Mouse (Mus musculus) limb, embryonic 11.5 days (tissue): Measurements from ENCODE around the gene Elob. TPM values are rescaled to one million over a fixed set of nuclear protein-coding genes. Genes with fewer than 3 reads are reported as not detected.

ENCODE experiments used
- ATAC-seq: fragments of 200-750 bp; cut with Nextera tagmentation; 2 replicates; pipeline ENCODE4 v1.8.0; 2017; ENCODE audit warnings: low read depth; ENCODE audit not compliant: insufficient number of reproducible peaks, low FRiP score, low TSS enrichment
- DNase-seq: peaks from one replicate; pipeline ENCODE4 v3.0.0-alpha.2; 2015; ENCODE audit warnings: low spot score
- H3K27ac ChIP-seq: fragments of 300-500 bp; sonication (generic); replicated peaks from 2 replicates; pipeline ENCODE4 v1.5.1; 2014; ENCODE audit warnings: low read depth, mild to moderate bottlenecking, low read length
- H3K27me3 ChIP-seq: fragments of 300-500 bp; sonication (generic); 2 replicates; pipeline ENCODE4 v1.6.1; 2014; ENCODE audit warnings: mild to moderate bottlenecking, low read length, mixed read lengths; ENCODE audit not compliant: control insufficient read depth, insufficient read depth
- H3K36me3 ChIP-seq: fragments of 300-500 bp; sonication (generic); 2 replicates; pipeline ENCODE4 v1.6.1; 2014; ENCODE audit warnings: mild to moderate bottlenecking, low read length, moderate library complexity, mixed read lengths; ENCODE audit not compliant: control insufficient read depth, insufficient read depth
- H3K4me1 ChIP-seq: fragments of 300-500 bp; sonication (generic); 2 replicates; pipeline ENCODE4 v1.6.1; 2014; ENCODE audit warnings: low read length, mixed read lengths; ENCODE audit not compliant: control insufficient read depth, insufficient read depth
- H3K4me2 ChIP-seq: fragments of 300-500 bp; sonication (generic); 2 replicates; pipeline ENCODE4 v1.6.1; 2014; ENCODE audit warnings: low read depth, mild to moderate bottlenecking, moderate library complexity; ENCODE audit not compliant: severe bottlenecking
- H3K4me3 ChIP-seq: fragments of 300-500 bp; sonication (generic); 2 replicates; pipeline ENCODE4 v1.5.1; 2014; ENCODE audit warnings: low read depth, low read length
- H3K9ac ChIP-seq: fragments of 300-500 bp; sonication (generic); 2 replicates; pipeline ENCODE4 v1.6.1; 2014; ENCODE audit warnings: mild to moderate bottlenecking, low read length
- H3K9me3 ChIP-seq: fragments of 300-500 bp; sonication (generic); 2 replicates; pipeline ENCODE4 v1.6.1; 2016; ENCODE audit warnings: low read length; ENCODE audit not compliant: control insufficient read depth
- WGBS: fragments of 180-500 bp; shearing (Covaris S2); extraction: QIAGEN DNeasy Blood & Tissue Kit; methylation state at CpG from one replicate; pipeline ENCODE4 v1.1.7; 2014; 5-methylcytosine and 5-hydroxymethylcytosine counted together
- polyA plus RNA-seq: library from polyadenylated mRNA; unstranded; fragments of >200 nt; fragmentation: Nextera tagmentation; extraction: Ambion mirVana; gene quantifications from 2 replicates; pipeline ENCODE4 v1.2.1, GENCODE M21; 2014

Elob gene
- polyA plus RNA-seq, 1 experiment from 2014 or later = 1,167 TPM

DNA sequence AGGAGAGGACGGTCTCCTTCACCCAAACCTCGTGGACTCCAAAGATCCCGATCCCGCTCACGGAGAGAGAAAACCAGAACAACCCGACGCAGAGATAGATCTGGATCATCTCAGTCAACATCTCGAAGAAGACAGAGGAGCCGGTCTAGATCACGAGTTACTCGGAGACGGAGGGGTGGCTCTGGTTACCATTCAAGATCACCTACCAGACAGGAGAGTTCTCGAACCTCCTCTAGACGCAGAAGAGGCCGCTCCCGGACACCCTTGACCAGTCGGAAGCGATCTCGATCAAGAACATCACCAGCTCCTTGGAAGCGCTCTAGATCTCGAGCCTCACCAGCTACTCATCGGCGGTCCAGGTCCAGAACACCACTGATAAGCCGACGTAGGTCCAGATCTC lies 9.7 kb downstream of the Elob start:
- H3K9me3 ChIP-seq = peaks cover 9% of the 10 kb centered on the region; the same call in 1 of the 2 replicates

DNA sequence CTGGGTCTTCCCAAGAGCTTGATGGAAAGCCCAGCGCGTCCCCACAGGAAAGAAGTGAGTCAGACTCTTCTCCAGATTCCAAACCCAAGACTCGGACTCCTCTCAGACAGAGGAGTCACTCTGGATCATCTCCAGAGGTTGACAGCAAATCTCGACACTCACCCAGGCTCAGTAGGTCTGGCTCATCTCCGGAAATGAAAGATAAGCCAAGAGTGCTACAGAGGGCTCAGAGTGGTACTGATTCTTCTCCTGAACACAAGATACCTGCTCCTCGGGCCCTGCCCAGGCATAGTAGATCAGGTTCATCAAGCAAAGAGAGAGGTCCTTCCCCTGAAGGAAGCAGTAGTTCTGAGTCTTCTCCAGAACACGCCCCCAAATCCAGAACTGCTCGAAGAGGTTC lies 10.4 kb downstream of the Elob start:
- H3K36me3 ChIP-seq = peaks cover 92% of the 10 kb centered on the region
- H3K27me3 ChIP-seq = no peaks in the 10 kb centered on the region
- ATAC-seq (no peak), DNase-seq (no peak)
- no peak overlapping the region for H3K27ac ChIP-seq
- H3K9me3 ChIP-seq = peaks cover 9% of the 10 kb centered on the region; the same call in 1 of the 2 replicates
- no peaks in the 10 kb centered on the region for H3K4me1 ChIP-seq
- H3K9ac ChIP-seq = no peak overlapping the region
- 99% methylated on average over 8 of the region's 8 CpGs for WGBS
- H3K4me3 ChIP-seq = no peak overlapping the region
- no peak overlapping the region for H3K4me2 ChIP-seq

More for the DNA sequence above, 9.7 kb downstream of the Elob start:
- 98% methylated on average over 25 of the region's 25 CpGs for WGBS
- Histone ChIP-seq H3K4me3 (no peak overlapping the region), H3K4me1 (no peaks in the 10 kb centered on the region), H3K36me3 (peaks cover 94% of the 10 kb centered on the region), H3K4me2 (no peak overlapping the region), H3K27me3 (no peaks in the 10 kb centered on the region), H3K27ac (no peak overlapping the region), H3K9ac (no peak overlapping the region)
- DNase-seq = no peak
- ATAC-seq = no peak

DNA sequence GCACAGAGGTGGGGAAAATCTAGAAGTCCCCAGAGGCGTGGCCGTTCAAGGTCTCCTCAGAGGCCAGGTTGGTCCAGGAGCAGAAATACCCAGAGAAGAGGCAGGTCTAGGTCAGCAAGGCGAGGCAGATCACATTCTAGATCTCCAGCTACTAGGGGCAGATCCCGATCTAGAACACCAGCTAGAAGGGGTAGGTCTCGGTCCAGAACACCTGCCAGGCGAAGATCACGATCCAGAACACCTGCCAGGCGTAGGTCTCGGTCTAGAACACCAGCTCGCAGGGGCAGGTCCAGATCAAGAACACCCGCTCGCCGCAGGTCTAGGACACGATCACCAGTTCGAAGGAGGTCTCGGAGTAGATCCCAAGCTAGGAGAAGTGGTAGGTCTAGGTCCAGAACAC lies 13.3 kb downstream of the Elob start:
- Histone ChIP-seq H3K4me3 (no peak overlapping the region), H3K27ac (no peak overlapping the region), H3K27me3 (no peaks in the 10 kb centered on the region), H3K36me3 (peaks cover 84% of the 10 kb centered on the region), H3K9ac (no peak overlapping the region), H3K4me1 (no peaks in the 10 kb centered on the region), H3K4me2 (no peak overlapping the region), H3K9me3 (peaks cover 9% of the 10 kb centered on the region; the same call in 1 of the 2 replicates)
- WGBS = 99% methylated on average over 16 of the region's 16 CpGs
- DNase-seq (no peak), ATAC-seq (no peak)

DNA sequence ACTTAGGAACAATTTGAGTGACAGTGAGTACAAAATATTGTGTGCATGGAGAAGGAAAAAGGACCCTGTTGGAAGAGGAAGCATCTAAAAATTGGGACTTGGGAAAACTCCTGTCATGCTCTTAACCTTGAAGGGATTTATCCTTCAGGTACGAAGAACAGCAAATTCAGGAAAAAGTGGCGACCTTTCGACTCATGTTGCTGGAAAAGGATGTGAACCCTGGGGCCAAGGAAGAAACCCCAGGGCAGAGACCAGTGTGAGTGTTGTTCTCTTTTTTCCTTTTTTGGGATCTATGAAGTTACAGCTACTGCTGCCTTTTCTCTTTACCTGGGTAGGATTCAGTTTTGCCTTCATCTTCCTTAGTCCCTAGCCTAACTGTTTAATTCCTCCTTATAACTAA lies 21.0 kb downstream of the Elob start:
- no peaks in the 10 kb centered on the region for H3K9me3 ChIP-seq
- H3K27ac ChIP-seq = no peak overlapping the region
- no peak for ATAC-seq
- H3K4me2 ChIP-seq = no peak overlapping the region
- H3K4me3 ChIP-seq = no peak overlapping the region
- 90% methylated on average over 3 of the region's 3 CpGs for WGBS
- DNase-seq = no peak
- H3K36me3 ChIP-seq = peaks cover 35% of the 10 kb centered on the region
- H3K27me3 ChIP-seq = no peaks in the 10 kb centered on the region
- peaks cover 14% of the 10 kb centered on the region for H3K4me1 ChIP-seq
- H3K9ac ChIP-seq = no peak overlapping the region

DNA sequence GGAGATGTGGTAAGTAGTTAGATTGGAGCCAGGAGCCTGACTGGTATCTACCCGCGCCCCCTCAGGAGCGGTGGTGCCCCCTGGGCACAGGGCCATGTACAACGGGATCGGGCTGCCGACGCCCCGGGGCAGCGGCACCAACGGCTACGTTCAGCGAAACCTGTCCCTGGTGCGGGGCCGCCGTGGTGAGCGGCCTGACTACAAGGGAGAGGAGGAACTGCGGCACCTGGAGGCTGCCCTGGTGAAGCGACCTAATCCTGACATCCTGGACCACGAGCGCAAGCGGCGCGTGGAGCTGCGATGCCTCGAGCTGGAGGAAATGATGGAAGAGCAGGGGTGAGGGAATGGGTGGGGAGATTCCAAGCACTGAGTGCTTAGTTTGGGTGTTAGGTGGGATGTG lies 22.1 kb downstream of the Elob start:
- ATAC-seq (no peak), DNase-seq (no peak)
- Histone ChIP-seq H3K4me2 (no peak overlapping the region), H3K9me3 (no peaks in the 10 kb centered on the region), H3K9ac (no peak overlapping the region), H3K4me1 (peaks cover 14% of the 10 kb centered on the region), H3K27me3 (no peaks in the 10 kb centered on the region), H3K36me3 (peaks cover 28% of the 10 kb centered on the region), H3K4me3 (no peak overlapping the region), H3K27ac (no peak overlapping the region)
- WGBS = 89% methylated on average over 25 of the region's 25 CpGs

DNA sequence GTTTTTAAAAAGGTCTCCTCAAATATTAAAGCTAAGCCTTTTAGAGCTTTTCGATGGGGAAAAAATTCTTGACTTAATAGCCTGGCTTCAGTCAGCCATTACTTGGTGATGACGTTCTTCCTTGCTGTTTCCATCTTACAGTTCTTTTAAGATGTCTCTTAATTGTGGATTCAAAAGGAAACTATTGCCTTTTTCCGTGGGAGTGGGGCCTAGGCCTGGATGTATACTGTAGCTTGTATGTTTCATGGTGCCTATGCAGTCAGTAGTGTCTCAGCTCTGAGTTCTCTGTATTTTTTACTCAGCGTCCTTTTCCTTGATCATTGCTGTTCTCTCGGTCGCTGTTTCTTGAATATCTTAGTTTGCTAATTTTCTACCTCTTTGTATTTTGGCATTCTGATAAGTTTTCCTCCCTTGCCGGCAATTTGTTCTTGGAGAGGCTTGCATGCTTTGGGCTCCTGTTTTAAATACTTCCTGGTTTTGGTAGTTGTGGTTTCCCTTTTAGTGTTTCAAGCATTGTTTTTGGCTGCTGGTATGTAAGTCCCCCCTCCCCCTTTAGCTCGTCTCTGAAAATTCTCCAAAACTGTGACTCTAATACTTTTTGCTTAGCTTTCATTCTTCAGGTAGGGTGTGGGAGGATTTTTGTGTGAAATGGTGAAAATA lies 24.4 kb downstream of the Elob start:
- no peak for ATAC-seq
- Histone ChIP-seq H3K9me3 (no peaks in the 10 kb centered on the region), H3K4me3 (peak overlapping the region; percentile 99), H3K27ac (no peak overlapping the region), H3K36me3 (peaks cover 10% of the 10 kb centered on the region), H3K4me2 (peak overlapping the region; percentile 60), H3K9ac (peak overlapping the region; percentile 96), H3K27me3 (no peaks in the 10 kb centered on the region), H3K4me1 (peaks cover 14% of the 10 kb centered on the region)
- 6% methylated on average over 8 of the region's 8 CpGs for WGBS
- DNase-seq = no peak

DNA sequence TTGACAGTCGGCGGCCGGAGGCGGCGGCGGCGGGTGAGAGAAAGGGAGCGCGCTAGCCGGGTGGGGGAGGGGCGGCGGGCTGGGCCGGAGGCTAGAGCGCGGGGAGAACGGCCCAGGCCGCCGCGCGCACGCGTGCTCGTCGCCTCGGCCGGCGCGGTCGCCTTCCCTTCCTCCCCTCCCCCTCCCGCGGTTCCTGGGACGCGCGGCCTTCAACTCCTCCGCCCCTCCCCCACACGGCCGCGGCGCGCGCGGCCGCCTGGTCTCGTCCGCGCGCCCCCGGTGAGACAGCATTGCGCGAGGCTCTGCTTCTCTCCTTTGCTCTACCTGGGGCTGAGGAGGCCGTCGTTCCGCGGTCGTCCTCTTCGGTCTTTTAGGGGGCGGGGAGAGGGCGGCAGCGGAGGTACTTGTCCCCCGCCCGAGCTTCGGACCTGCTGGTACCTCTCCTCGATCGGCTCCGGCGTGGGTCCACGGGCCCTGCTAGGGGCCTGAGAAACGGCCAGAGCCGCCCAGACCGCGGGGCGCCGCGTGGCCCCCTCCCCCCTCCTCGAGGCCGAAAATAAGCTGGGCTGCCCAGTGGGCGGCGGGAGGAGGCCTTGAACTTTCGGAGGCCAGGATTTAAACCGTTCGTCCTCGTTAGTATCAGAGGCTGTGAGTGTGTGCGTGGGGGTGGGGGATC lies 25.4 kb downstream of the Elob start:
- DNase-seq (peak; percentile 93), ATAC-seq (peak; percentile 65)
- peak overlapping the region; percentile 60 for H3K4me2 ChIP-seq
- WGBS = under 1% methylated on average over 73 of the region's 83 CpGs
- H3K27me3 ChIP-seq = no peaks in the 10 kb centered on the region
- H3K36me3 ChIP-seq = peaks cover 4% of the 10 kb centered on the region; the same call in 1 of the 2 replicates
- H3K27ac ChIP-seq = peak overlapping the region; percentile 93
- H3K9me3 ChIP-seq = no peaks in the 10 kb centered on the region
- H3K4me3 ChIP-seq = peak overlapping the region; percentile 99
- H3K4me1 ChIP-seq = peaks cover 14% of the 10 kb centered on the region
- peak overlapping the region; percentile 96 for H3K9ac ChIP-seq

DNA sequence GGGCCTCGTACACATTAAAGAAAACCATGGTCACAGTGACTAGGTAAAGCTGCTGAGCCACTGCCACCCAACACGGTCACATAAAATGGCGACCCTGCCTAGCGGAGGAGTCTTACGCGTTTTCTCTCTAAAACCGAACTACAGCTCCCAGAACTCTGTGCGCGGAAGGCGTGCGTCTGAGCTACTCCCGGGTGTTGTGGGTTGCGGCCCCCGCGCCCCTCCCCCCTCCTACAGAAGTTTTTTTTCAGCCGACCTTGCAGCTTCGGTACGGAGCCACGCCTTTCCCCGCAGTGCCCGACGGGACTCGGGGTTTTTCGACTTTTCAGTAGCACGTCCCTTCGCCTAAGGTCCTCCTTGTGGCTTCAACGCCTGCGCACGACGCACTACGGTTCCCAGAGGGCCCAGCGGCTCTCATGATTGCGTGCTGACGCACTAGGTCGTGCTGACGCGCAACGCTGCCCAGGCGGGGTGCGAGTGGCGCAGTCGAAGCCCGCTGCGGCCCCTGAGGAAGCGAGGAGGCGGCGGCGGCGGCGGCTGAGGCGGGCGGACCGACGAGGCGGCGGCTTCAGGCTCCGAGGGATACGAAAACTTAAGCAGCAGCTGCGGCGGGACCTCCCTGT lies 26.1 kb downstream of the Elob start:
- DNase-seq (peak; percentile 96), ATAC-seq (peak; percentile 94)
- Histone ChIP-seq H3K9ac (peak overlapping the region; percentile 96), H3K36me3 (peaks cover 2% of the 10 kb centered on the region; the same call in 1 of the 2 replicates), H3K4me3 (peak overlapping the region; percentile 99), H3K27me3 (no peaks in the 10 kb centered on the region), H3K4me2 (peak overlapping the region; percentile 60), H3K9me3 (no peaks in the 10 kb centered on the region), H3K4me1 (peaks cover 14% of the 10 kb centered on the region), H3K27ac (peak overlapping the region; percentile 93)
- under 1% methylated on average over 60 of the region's 60 CpGs for WGBS
